Mouse (Mus musculus): ENCODE measurements around the gene Cdk17. TPM values are rescaled to one million over a fixed set of nuclear protein-coding genes. Genes with fewer than 3 reads are reported as not detected.

The Cdk17 gene
- polyA plus RNA-seq, 1 experiment from 2014 or later = 19.2 TPM

GRCm38 (mm10) chr10:93161511-93162275, 1.0 kb downstream of the Cdk17 start:
- peak; percentile 76 for DNase-seq (ENCODE audit: low spot score)
- no peaks in the 10 kb centered on the region for H3K27me3 ChIP-seq (ENCODE audit: control insufficient read depth, insufficient read depth, low read length)
- H3K36me3 ChIP-seq (ENCODE audit: control insufficient read depth, insufficient read depth, low read length) = no peaks in the 10 kb centered on the region
- peak overlapping the region; percentile 96 for H3K4me3 ChIP-seq (ENCODE audit: low read depth, low read length)
- 0 out of 2 replicates have a peak, but pooled peaks cover 6% of the 10 kb centered on the region for H3K4me1 ChIP-seq (ENCODE audit: control insufficient read depth, insufficient read depth, low read length)
- peak overlapping the region; percentile 76 for H3K4me2 ChIP-seq (ENCODE audit: low read depth, severe bottlenecking)
- 1% methylated on average over 31 of the region's 33 CpGs for WGBS
- peak overlapping the region; percentile 97 for H3K9ac ChIP-seq (ENCODE audit: low read length)
- peak overlapping the region; percentile 97 for H3K27ac ChIP-seq (replicated peaks; ENCODE audit: low read depth, low read length)
- no peaks in the 10 kb centered on the region for H3K9me3 ChIP-seq (ENCODE audit: control insufficient read depth, low read length)
- no peak for ATAC-seq (ENCODE audit: insufficient number of reproducible peaks, low FRiP score, low TSS enrichment, low read depth)

GRCm38 (mm10) chr10:93162276-93162971, 1.7 kb downstream of the Cdk17 start:
- H3K4me1 ChIP-seq (ENCODE audit: control insufficient read depth, insufficient read depth, low read length) = 0 out of 2 replicates have a peak, but pooled peaks cover 6% of the 10 kb centered on the region
- no peaks in the 10 kb centered on the region for H3K36me3 ChIP-seq (ENCODE audit: control insufficient read depth, insufficient read depth, low read length)
- no peak for ATAC-seq (ENCODE audit: insufficient number of reproducible peaks, low FRiP score, low TSS enrichment, low read depth)
- peak overlapping the region; percentile 76 for H3K4me2 ChIP-seq (ENCODE audit: low read depth, severe bottlenecking)
- DNase-seq (ENCODE audit: low spot score) = no peak
- H3K9me3 ChIP-seq (ENCODE audit: control insufficient read depth, low read length) = no peaks in the 10 kb centered on the region
- H3K9ac ChIP-seq (ENCODE audit: low read length) = peak overlapping the region; percentile 97; the same call in 1 of the 2 replicates
- 26% methylated on average over 11 of the region's 11 CpGs for WGBS
- no peaks in the 10 kb centered on the region for H3K27me3 ChIP-seq (ENCODE audit: control insufficient read depth, insufficient read depth, low read length)
- H3K4me3 ChIP-seq (ENCODE audit: low read depth, low read length) = peak overlapping the region; percentile 96
- H3K27ac ChIP-seq (replicated peaks; ENCODE audit: low read depth, low read length) = no peak overlapping the region

GRCm38 (mm10) chr10:93162972-93163660, 2.4 kb downstream of the Cdk17 start:
- H3K4me3 ChIP-seq (ENCODE audit: low read depth, low read length) = no peak overlapping the region
- 0 out of 2 replicates have a peak, but pooled peaks cover 6% of the 10 kb centered on the region for H3K4me1 ChIP-seq (ENCODE audit: control insufficient read depth, insufficient read depth, low read length)
- 83% methylated on average over 7 of the region's 7 CpGs for WGBS

GRCm38 (mm10) chr10:93163711-93164488, 3.2 kb downstream of the Cdk17 start:
- Histone ChIP-seq H3K36me3 (ENCODE audit: control insufficient read depth, insufficient read depth, low read length) (no peaks in the 10 kb centered on the region), H3K4me2 (ENCODE audit: low read depth, severe bottlenecking) (no peak overlapping the region), H3K9ac (ENCODE audit: low read length) (no peak overlapping the region), H3K4me3 (ENCODE audit: low read depth, low read length) (no peak overlapping the region), H3K9me3 (ENCODE audit: control insufficient read depth, low read length) (no peaks in the 10 kb centered on the region), H3K27ac (replicated peaks; ENCODE audit: low read depth, low read length) (no peak overlapping the region), H3K4me1 (ENCODE audit: control insufficient read depth, insufficient read depth, low read length) (0 out of 2 replicates have a peak, but pooled peaks cover 6% of the 10 kb centered on the region), H3K27me3 (ENCODE audit: control insufficient read depth, insufficient read depth, low read length) (no peaks in the 10 kb centered on the region)
- 87% methylated on average over 6 of the region's 6 CpGs for WGBS
- DNase-seq (ENCODE audit: low spot score) (no peak), ATAC-seq (ENCODE audit: insufficient number of reproducible peaks, low FRiP score, low TSS enrichment, low read depth) (no peak)

More at GRCm38 (mm10) chr10:93162972-93163660, 2.4 kb downstream of the Cdk17 start:
- no peak overlapping the region for H3K4me2 ChIP-seq (ENCODE audit: low read depth, severe bottlenecking)
- no peak overlapping the region for H3K27ac ChIP-seq (replicated peaks; ENCODE audit: low read depth, low read length)
- H3K9ac ChIP-seq (ENCODE audit: low read length) = no peak overlapping the region
- ATAC-seq (ENCODE audit: insufficient number of reproducible peaks, low FRiP score, low TSS enrichment, low read depth) (no peak), DNase-seq (ENCODE audit: low spot score) (no peak)
- no peaks in the 10 kb centered on the region for H3K36me3 ChIP-seq (ENCODE audit: control insufficient read depth, insufficient read depth, low read length)
- H3K9me3 ChIP-seq (ENCODE audit: control insufficient read depth, low read length) = no peaks in the 10 kb centered on the region
- no peaks in the 10 kb centered on the region for H3K27me3 ChIP-seq (ENCODE audit: control insufficient read depth, insufficient read depth, low read length)

- 34% methylated on average over 14 of the region's 14 CpGs for WGBS
- 0 out of 2 replicates have a peak, but pooled peaks cover 6% of the 10 kb centered on the region for H3K4me1 ChIP-seq (ENCODE audit: control insufficient read depth, insufficient read depth, low read length)
- H3K4me3 ChIP-seq (ENCODE audit: low read depth, low read length) = no peak overlapping the region
- H3K36me3 ChIP-seq (ENCODE audit: control insufficient read depth, insufficient read depth, low read length) = no peaks in the 10 kb centered on the region
- no peak overlapping the region for H3K4me2 ChIP-seq (ENCODE audit: low read depth, severe bottlenecking)
- no peaks in the 10 kb centered on the region for H3K9me3 ChIP-seq (ENCODE audit: control insufficient read depth, low read length)
- H3K9ac ChIP-seq (ENCODE audit: low read length) = no peak overlapping the region
- ATAC-seq (ENCODE audit: insufficient number of reproducible peaks, low FRiP score, low TSS enrichment, low read depth) = no peak
- H3K27me3 ChIP-seq (ENCODE audit: control insufficient read depth, insufficient read depth, low read length) = no peaks in the 10 kb centered on the region
- no peak for DNase-seq (ENCODE audit: low spot score)
- no peak overlapping the region for H3K27ac ChIP-seq (replicated peaks; ENCODE audit: low read depth, low read length)
Observed at GRCm38 (mm10) chr10:93165416-93166381, 5.0 kb downstream of the Cdk17 start.

- DNase-seq (ENCODE audit: low spot score) (no peak), ATAC-seq (ENCODE audit: insufficient number of reproducible peaks, low FRiP score, low TSS enrichment, low read depth) (no peak)
- Histone ChIP-seq H3K4me2 (ENCODE audit: low read depth, severe bottlenecking) (no peak overlapping the region), H3K27ac (replicated peaks; ENCODE audit: low read depth, low read length) (no peak overlapping the region), H3K36me3 (ENCODE audit: control insufficient read depth, insufficient read depth, low read length) (no peaks in the 10 kb centered on the region), H3K4me3 (ENCODE audit: low read depth, low read length) (no peak overlapping the region), H3K9me3 (ENCODE audit: control insufficient read depth, low read length) (no peaks in the 10 kb centered on the region), H3K4me1 (ENCODE audit: control insufficient read depth, insufficient read depth, low read length) (0 out of 2 replicates have a peak, but pooled peaks cover 6% of the 10 kb centered on the region), H3K27me3 (ENCODE audit: control insufficient read depth, insufficient read depth, low read length) (no peaks in the 10 kb centered on the region), H3K9ac (ENCODE audit: low read length) (no peak overlapping the region)
- WGBS = 23% methylated on average over 5 of the region's 5 CpGs
Observed at GRCm38 (mm10) chr10:93166382-93166769, 5.7 kb downstream of the Cdk17 start.

- 88% methylated on average over 6 of the region's 6 CpGs for WGBS
- H3K9ac ChIP-seq (ENCODE audit: low read length) = no peak overlapping the region
- no peaks in the 10 kb centered on the region for H3K36me3 ChIP-seq (ENCODE audit: control insufficient read depth, insufficient read depth, low read length)
- H3K27me3 ChIP-seq (ENCODE audit: control insufficient read depth, insufficient read depth, low read length) = no peaks in the 10 kb centered on the region
- H3K9me3 ChIP-seq (ENCODE audit: control insufficient read depth, low read length) = no peaks in the 10 kb centered on the region
- H3K4me2 ChIP-seq (ENCODE audit: low read depth, severe bottlenecking) = no peak overlapping the region
- H3K4me3 ChIP-seq (ENCODE audit: low read depth, low read length) = no peak overlapping the region
- 0 out of 2 replicates have a peak, but pooled peaks cover 4% of the 10 kb centered on the region for H3K4me1 ChIP-seq (ENCODE audit: control insufficient read depth, insufficient read depth, low read length)
- DNase-seq (ENCODE audit: low spot score) = no peak
- no peak overlapping the region for H3K27ac ChIP-seq (replicated peaks; ENCODE audit: low read depth, low read length)
- ATAC-seq (ENCODE audit: insufficient number of reproducible peaks, low FRiP score, low TSS enrichment, low read depth) = no peak
Observed at GRCm38 (mm10) chr10:93167311-93167710, 6.6 kb downstream of the Cdk17 start.
